Mouse (Mus musculus): ENCODE measurements around the gene Apcs.

Apcs gene

GRCm38 (mm10) chr1:172894777-172895357 lies at the start of gene Apcs:
Gene Apcs (minus strand): TSS chr1:172895041.
- no peak for DNase-seq

GRCm38 (mm10) chr1:172932197-172932596 lies 37.4 kb upstream of the Apcs start:
- no peak for DNase-seq

DNA sequence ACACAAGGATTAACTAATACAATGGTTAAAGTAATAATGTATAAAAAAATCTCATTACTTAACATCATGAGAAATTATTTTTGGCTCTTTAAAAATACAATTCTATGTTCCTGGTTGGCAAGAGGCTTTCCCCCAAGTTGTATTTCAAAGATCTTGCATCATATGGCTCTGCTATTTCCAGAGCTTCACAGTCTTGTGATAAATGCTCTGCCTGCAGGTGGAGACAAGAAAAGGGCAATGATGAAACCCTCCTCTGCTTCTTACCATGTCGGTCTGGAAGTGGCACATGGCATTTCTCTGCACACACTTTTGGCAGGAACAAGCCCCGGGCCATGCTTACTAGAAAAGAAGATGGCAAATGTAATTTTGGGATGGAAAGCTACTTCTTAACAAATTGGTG lies 23.6 kb upstream of the Apcs start:
- no peak for DNase-seq

GRCm38 (mm10) chr1:172917115-172917514 lies 22.3 kb upstream of the Apcs start:
- DNase-seq: no peak

DNA sequence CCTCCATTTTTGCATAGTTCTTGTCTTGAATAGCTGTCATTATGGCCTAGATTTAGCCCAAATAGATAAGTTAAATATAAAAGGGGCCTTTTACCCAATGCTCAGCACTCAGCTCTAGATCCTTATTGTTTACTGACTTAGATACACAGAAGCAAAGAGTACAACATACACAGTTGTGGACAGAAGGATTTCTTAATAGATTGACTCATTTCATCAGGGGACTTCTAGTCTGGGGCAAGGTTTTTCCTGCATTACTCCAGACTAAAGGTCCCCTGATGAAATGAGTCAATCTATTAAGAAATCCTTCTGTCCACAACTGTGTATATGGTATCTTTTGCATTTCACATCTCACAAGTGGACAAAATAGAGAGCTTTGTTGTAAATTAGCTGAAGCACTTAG lies 8.5 kb upstream of the Apcs start:
- DNase-seq: no peak

- DNase-seq: no peak
Measured at GRCm38 (mm10) chr1:172895435-172895834, 594 bp upstream of the Apcs start.

GRCm38 (mm10) chr1:172876675-172877074 lies 18.2 kb downstream of the Apcs start:
- DNase-seq: no peak

- DNase-seq: no peak
Measured at GRCm38 (mm10) chr1:172875265-172875664, 19.6 kb downstream of the Apcs start.

- no peak for DNase-seq
Measured at GRCm38 (mm10) chr1:172848171-172848570, 46.7 kb downstream of the Apcs start.

GRCm38 (mm10) chr1:172847044-172847761 lies 47.6 kb downstream of the Apcs start:
- DNase-seq: no peak
